Mouse (Mus musculus) lung, postnatal 14 days (tissue): ENCODE measurements at regions not wholly inside any gene's neighbourhood (a gene's known extent, or its start where the extent isn't known, plus 50 kb on each side); places are given as distances from the start of the nearest gene placed in this dataset.

Experiments used
- DNase-seq: peaks from one replicate; pipeline ENCODE4 v3.0.0; 2021

GRCm38 (mm10) chr6:100381046-100381445 is 93.8 kb upstream of the Rybp start:
- DNase-seq: no peak

- DNase-seq: no peak
Observed at GRCm38 (mm10) chr6:100380536-100380935, 93.3 kb upstream of the Rybp start.

- peak; percentile 11 for DNase-seq
Observed at GRCm38 (mm10) chr6:100379792-100380191, 92.5 kb upstream of the Rybp start.

GRCm38 (mm10) chr6:100378533-100378874 is 91.2 kb upstream of the Rybp start:
- DNase-seq: no peak

GRCm38 (mm10) chr6:100377828-100378532 is 90.7 kb upstream of the Rybp start:
- DNase-seq: no peak

- no peak for DNase-seq
Observed at GRCm38 (mm10) chr6:100376656-100377055, 89.4 kb upstream of the Rybp start.

GRCm38 (mm10) chr6:100370828-100371227 is 83.5 kb upstream of the Rybp start:
- DNase-seq: no peak

GRCm38 (mm10) chr6:100370358-100370757 is 83.1 kb upstream of the Rybp start:
- no peak for DNase-seq

GRCm38 (mm10) chr6:100366231-100366630 is 78.9 kb upstream of the Rybp start:
- no peak for DNase-seq

- DNase-seq: no peak
Observed at GRCm38 (mm10) chr6:100365791-100366190, 78.5 kb upstream of the Rybp start.

GRCm38 (mm10) chr6:100363683-100364082 is 76.4 kb upstream of the Rybp start:
- DNase-seq: no peak

- no peak for DNase-seq
Observed at GRCm38 (mm10) chr6:100356617-100357399, 69.5 kb upstream of the Rybp start.

- DNase-seq: no peak
Observed at GRCm38 (mm10) chr6:100355858-100356257, 68.6 kb upstream of the Rybp start.

GRCm38 (mm10) chr6:100347481-100347880 is 60.2 kb upstream of the Rybp start:
- DNase-seq: no peak

- no peak for DNase-seq
Observed at GRCm38 (mm10) chr6:100345073-100345472, 57.8 kb upstream of the Rybp start.

- DNase-seq: no peak
Observed at GRCm38 (mm10) chr6:100341305-100342290, 54.3 kb upstream of the Rybp start.

GRCm38 (mm10) chr6:100338291-100338690 is 51.0 kb upstream of the Rybp start:
- DNase-seq: no peak
